Mouse (Mus musculus) embryonic facial prominence, embryonic 12.5 days (tissue): ENCODE results near the gene Tekt5. TPM values are rescaled to one million over a fixed set of nuclear protein-coding genes. Genes with fewer than 3 reads are reported as not detected.

Experiments
- polyA plus RNA-seq: library from polyadenylated mRNA; unstranded; fragments of >200 nt; fragmentation: Nextera tagmentation; extraction: Ambion mirVana; gene quantifications from 2 replicates; pipeline ENCODE4 v1.2.1, GENCODE M21; 2016

Tekt5 gene
- polyA plus RNA-seq, 1 experiment from 2014 or later: not detected

Other genes with a start within 250 kb of the Tekt5 start
- 1.9 and 2.7 TPM in 2 replicates for gene Rpl39l, start 225.3 kb downstream of the Tekt5 start, polyA plus RNA-seq
- gene Atf7ip2, start 202.8 kb downstream of the Tekt5 start, polyA plus RNA-seq: 1.2 and 1.7 TPM in 2 replicates
- gene Emp2, start 81.5 kb downstream of the Tekt5 start, polyA plus RNA-seq: 8.7 and 9.5 TPM in 2 replicates
- 61.8 and 68.7 TPM in 2 replicates for gene Nubp1, start 16.5 kb upstream of the Tekt5 start, polyA plus RNA-seq
- gene Tvp23a, start 51.9 kb upstream of the Tekt5 start, polyA plus RNA-seq: 29.3 and 30.4 TPM in 2 replicates
- 0.36 and 0.57 TPM in 2 replicates for gene Ciita, start 84.6 kb upstream of the Tekt5 start, polyA plus RNA-seq
- 31.5 and 32.9 TPM in 2 replicates for gene Dexi, start 147.6 kb upstream of the Tekt5 start, polyA plus RNA-seq
- 37.7 and 38.9 TPM in 2 replicates for gene Clec16a, start 149.8 kb upstream of the Tekt5 start, polyA plus RNA-seq